Mouse (Mus musculus) CH12.LX (cell line): ENCODE measurements around the gene Ccdc47. TPM values are rescaled to one million over a fixed set of nuclear protein-coding genes. Genes with fewer than 3 reads are reported as not detected.
A peak's percentile ranks its signal among the peaks of the same experiment; 100 is the strongest.

Experiments
- DNase-seq: peaks from one replicate; pipeline ENCODE4 v3.0.0-alpha.2; 2013; ENCODE audit errors: extremely low read depth
- H3K27ac ChIP-seq: 2 replicates; pipeline ENCODE4 v1.5.1; 2012; ENCODE audit warnings: low read depth, mild to moderate bottlenecking, control low read depth, moderate library complexity; ENCODE audit not compliant: insufficient read depth
- H3K27me3 ChIP-seq: replicated peaks from 2 replicates; pipeline ENCODE3; 2012; ENCODE audit warnings: inconsistent platforms
- H3K36me3 ChIP-seq, 2 experiments: replicated peaks in 1 of 2; 2 replicates each; pipeline versions ENCODE3 to v1.6.1; 2012; ENCODE audit warnings: inconsistent platforms in 1 of 2, low read length in 1 of 2, mild to moderate bottlenecking in 1 of 2, mixed read lengths in 1 of 2, moderate library complexity in 1 of 2; ENCODE audit not compliant: control insufficient read depth in 1 of 2, insufficient read depth in 1 of 2
- H3K4me1 ChIP-seq, 2 experiments: 2 replicates each; pipeline ENCODE4 v1.6.1; 2012; ENCODE audit warnings: inconsistent platforms in 1 of 2, moderate library complexity in 1 of 2; ENCODE audit not compliant: insufficient read depth in 2 of 2, control insufficient read depth in 1 of 2
- H3K4me2 ChIP-seq: 2 replicates; pipeline ENCODE4 v1.6.1; 2012; ENCODE audit warnings: low read depth, mild to moderate bottlenecking, control low read depth; ENCODE audit not compliant: poor library complexity, insufficient read depth, severe bottlenecking
- H3K4me3 ChIP-seq, 3 experiments: fragments of 150-350 bp in 1 of 3; sonication (generic) in 1 of 3; replicated peaks in 1 of 3; 2 replicates each; pipeline versions ENCODE3 to v1.5.1; 2011 to 2012; ENCODE audit warnings: low read depth in 2 of 3, low read length in 2 of 3, mild to moderate bottlenecking in 2 of 3, moderate library complexity in 2 of 3, control low read depth in 1 of 3, improper control_type of control experiment in 1 of 3, inconsistent platforms in 1 of 3, mixed read lengths in 1 of 3; ENCODE audit not compliant: poor library complexity in 1 of 3
- H3K79me2 ChIP-seq: replicated peaks from 2 replicates; pipeline ENCODE4 v1.6.1; 2012; ENCODE audit warnings: mild to moderate bottlenecking, moderate library complexity; ENCODE audit not compliant: control insufficient read depth, poor library complexity, insufficient read depth, severe bottlenecking; ENCODE audit errors: extremely low read depth
- H3K9ac ChIP-seq: 2 replicates; pipeline ENCODE4 v1.6.1; 2012; ENCODE audit warnings: low read depth, mild to moderate bottlenecking, control low read depth, moderate library complexity; ENCODE audit not compliant: insufficient read depth
- H3K9me3 ChIP-seq: replicated peaks from 2 replicates; pipeline ENCODE3; 2012; ENCODE audit warnings: low read length, inconsistent platforms, mixed read lengths
- BHLHE40 ChIP-seq: IDR thresholded peaks from 2 replicates; pipeline ENCODE4 v1.6.1; 2011; ENCODE audit warnings: mild to moderate bottlenecking, low read depth, low read length, improper control_type of control experiment
- CHD1 ChIP-seq: IDR thresholded peaks from 2 replicates; pipeline ENCODE4 v1.6.1; 2012; ENCODE audit warnings: low read depth, low read length, improper control_type of control experiment, inconsistent platforms
- CHD2 ChIP-seq: IDR thresholded peaks from 2 replicates; pipeline ENCODE4 v1.6.1; 2011; ENCODE audit warnings: low read length, improper control_type of control experiment
- CTCF ChIP-seq, 2 experiments: IDR thresholded peaks in 1 of 2; conservative IDR thresholded peaks in 1 of 2; 2 replicates each; pipeline ENCODE4 v1.5.1; 2011 to 2012; ENCODE audit warnings: low read depth in 2 of 2, low read length in 2 of 2, improper control_type of control experiment in 1 of 2, inconsistent platforms in 1 of 2, mild to moderate bottlenecking in 1 of 2, moderate library complexity in 1 of 2
- E2F4 ChIP-seq: IDR thresholded peaks from 2 replicates; pipeline ENCODE4 v1.6.1; 2011; ENCODE audit warnings: low read depth, low read length, improper control_type of control experiment; ENCODE audit not compliant: insufficient replicate concordance
- ELF1 ChIP-seq: IDR thresholded peaks from 2 replicates; pipeline ENCODE4 v1.6.1; 2014; ENCODE audit warnings: low read depth, mild to moderate bottlenecking, inconsistent platforms, low read length, improper control_type of control experiment
- EP300 ChIP-seq: IDR thresholded peaks from 2 replicates; pipeline ENCODE4 v1.6.1; 2011; ENCODE audit warnings: low read length, improper control_type of control experiment
- ETS1 ChIP-seq: conservative IDR thresholded peaks from 2 replicates; pipeline ENCODE4 v1.6.1; 2012; ENCODE audit warnings: low read depth, mild to moderate bottlenecking, inconsistent platforms, low read length, improper control_type of control experiment, moderate library complexity
- GABPA ChIP-seq: IDR thresholded peaks from 2 replicates; pipeline ENCODE4 v1.6.1; 2012; ENCODE audit warnings: low read depth, low read length, improper control_type of control experiment, inconsistent platforms; ENCODE audit not compliant: insufficient replicate concordance
- HCFC1 ChIP-seq: IDR thresholded peaks from 2 replicates; pipeline ENCODE4 v1.6.1; 2012; ENCODE audit warnings: low read depth, mild to moderate bottlenecking, inconsistent platforms, low read length, improper control_type of control experiment
- IRF4 ChIP-seq: IDR thresholded peaks from 2 replicates; pipeline ENCODE4 v1.6.1; 2014; ENCODE audit warnings: low read depth, mild to moderate bottlenecking, inconsistent platforms, low read length, improper control_type of control experiment
- JUN ChIP-seq: IDR thresholded peaks from 2 replicates; pipeline ENCODE4 v1.6.1; 2011; ENCODE audit warnings: low read depth, mild to moderate bottlenecking, low read length, improper control_type of control experiment, moderate library complexity; ENCODE audit not compliant: insufficient read depth
- JUND ChIP-seq: conservative IDR thresholded peaks from 2 replicates; pipeline ENCODE4 v1.6.1; 2011; ENCODE audit warnings: low read depth, low read length, improper control_type of control experiment
- KAT2A ChIP-seq: IDR thresholded peaks from 2 replicates; pipeline ENCODE4 v1.6.1; 2012; ENCODE audit warnings: low read length, improper control_type of control experiment, inconsistent platforms; ENCODE audit not compliant: insufficient replicate concordance
- MAFK ChIP-seq: IDR thresholded peaks from 2 replicates; pipeline ENCODE4 v1.6.1; 2011; ENCODE audit warnings: low read length, improper control_type of control experiment; ENCODE audit not compliant: insufficient replicate concordance
- MAX ChIP-seq: IDR thresholded peaks from 2 replicates; pipeline ENCODE4 v1.6.1; 2011; ENCODE audit warnings: low read length, improper control_type of control experiment
- MAZ ChIP-seq: IDR thresholded peaks from 2 replicates; pipeline ENCODE4 v1.6.1; 2012; ENCODE audit warnings: low read depth, mild to moderate bottlenecking, inconsistent platforms, low read length, improper control_type of control experiment, moderate library complexity
- MEF2A ChIP-seq: IDR thresholded peaks from 2 replicates; pipeline ENCODE4 v1.6.1; 2014; ENCODE audit warnings: low read depth, mild to moderate bottlenecking, inconsistent platforms, low read length, improper control_type of control experiment, borderline replicate concordance
- MXI1 ChIP-seq: IDR thresholded peaks from 2 replicates; pipeline ENCODE4 v1.6.1; 2011; ENCODE audit warnings: mild to moderate bottlenecking, low read depth, low read length, improper control_type of control experiment
- MYC ChIP-seq: IDR thresholded peaks from 2 replicates; pipeline ENCODE4 v1.6.1; 2011; ENCODE audit warnings: low read depth, mild to moderate bottlenecking, improper control_type of control experiment, low read length
- NELFE ChIP-seq: IDR thresholded peaks from 2 replicates; pipeline ENCODE4 v1.6.1; 2011; ENCODE audit warnings: low read depth, low read length, improper control_type of control experiment
- NRF1 ChIP-seq: IDR thresholded peaks from 2 replicates; pipeline ENCODE4 v1.6.1; 2014; ENCODE audit warnings: low read depth, mild to moderate bottlenecking, inconsistent platforms, low read length, improper control_type of control experiment, moderate library complexity
- PAX5 ChIP-seq: IDR thresholded peaks from 2 replicates; pipeline ENCODE4 v1.6.1; 2012; ENCODE audit warnings: low read length, inconsistent platforms, mixed read lengths
- POLR2A ChIP-seq: IDR thresholded peaks from 2 replicates; pipeline ENCODE4 v1.6.1; 2011; ENCODE audit warnings: low read depth, mild to moderate bottlenecking, improper control_type of control experiment, low read length
- POLR2AphosphoS2 ChIP-seq: IDR thresholded peaks from 2 replicates; pipeline ENCODE4 v1.6.1; 2011; ENCODE audit warnings: low read depth, low read length, improper control_type of control experiment
- RAD21 ChIP-seq: IDR thresholded peaks from 2 replicates; pipeline ENCODE4 v1.6.1; 2011; ENCODE audit warnings: low read depth, mild to moderate bottlenecking, low read length, improper control_type of control experiment, moderate library complexity
- RCOR1 ChIP-seq: conservative IDR thresholded peaks from 2 replicates; pipeline ENCODE4 v1.6.1; 2012; ENCODE audit warnings: low read depth, mild to moderate bottlenecking, inconsistent platforms, low read length, improper control_type of control experiment
- SIN3A ChIP-seq: IDR thresholded peaks from 2 replicates; pipeline ENCODE4 v1.6.1; 2012; ENCODE audit warnings: low read length, improper control_type of control experiment, inconsistent platforms
- SMC3 ChIP-seq: IDR thresholded peaks from 2 replicates; pipeline ENCODE4 v1.6.1; 2011; ENCODE audit warnings: low read depth, low read length, improper control_type of control experiment
- TBP ChIP-seq: conservative IDR thresholded peaks from 2 replicates; pipeline ENCODE4 v1.6.1; 2011; ENCODE audit warnings: low read depth, low read length, improper control_type of control experiment
- TCF12 ChIP-seq: IDR thresholded peaks from 2 replicates; pipeline ENCODE4 v1.6.1; 2014; ENCODE audit warnings: low read depth, mild to moderate bottlenecking, inconsistent platforms, low read length, improper control_type of control experiment
- UBTF ChIP-seq: IDR thresholded peaks from 2 replicates; pipeline ENCODE4 v1.6.1; 2012; ENCODE audit warnings: low read depth, mild to moderate bottlenecking, inconsistent platforms, low read length, improper control_type of control experiment, moderate library complexity
- USF1 ChIP-seq: IDR thresholded peaks from 2 replicates; pipeline ENCODE4 v1.6.1; 2014; ENCODE audit warnings: low read depth, mild to moderate bottlenecking, inconsistent platforms, low read length, improper control_type of control experiment
- USF2 ChIP-seq: conservative IDR thresholded peaks from 2 replicates; pipeline ENCODE4 v1.6.1; 2011; ENCODE audit warnings: low read depth, low read length, improper control_type of control experiment
- ZC3H11A ChIP-seq: IDR thresholded peaks from 2 replicates; pipeline ENCODE4 v1.6.1; 2012; ENCODE audit warnings: low read depth, mild to moderate bottlenecking, inconsistent platforms, low read length, improper control_type of control experiment
- ZKSCAN1 ChIP-seq: IDR thresholded peaks from 2 replicates; pipeline ENCODE4 v1.6.1; 2012; ENCODE audit warnings: low read depth, inconsistent platforms, low read length, improper control_type of control experiment, borderline replicate concordance
- ZMIZ1 ChIP-seq: IDR thresholded peaks from 2 replicates; pipeline ENCODE4 v1.6.1; 2012; ENCODE audit warnings: low read depth, mild to moderate bottlenecking, inconsistent platforms, low read length, improper control_type of control experiment
- ZNF384 ChIP-seq: IDR thresholded peaks from 2 replicates; pipeline ENCODE4 v1.6.1; 2012; ENCODE audit warnings: low read depth, low read length, improper control_type of control experiment, inconsistent platforms
- dilution Hi-C: fragments of 300-500 bp; cut with MboI; formaldehyde crosslinking; loops from 2 replicates; pipeline ENCODE4 v1.14.3; 2020; ENCODE audit warnings: low sequenced_read_pairs; ENCODE audit not compliant: extremely low pct_unique_long_range_greater_than_20kb, extremely low pct_ligation_motif_present
- in situ Hi-C: fragments of 300-500 bp; cut with MboI; formaldehyde crosslinking; loops from 3 replicates; pipeline ENCODE4 v1.14.3; 2019; ENCODE audit warnings: low sequenced_read_pairs, low pct_ligation_motif_present, low pct_unique_long_range_greater_than_20kb, mixed read lengths
- polyA plus RNA-seq: library from polyadenylated mRNA; unstranded; fragments of >175 nt; gene quantifications from 2 replicates; pipeline ENCODE4 v1.2.1, GENCODE M21; 2012; ENCODE audit warnings: low read depth; ENCODE audit not compliant: insufficient read length
- total RNA-seq, 2 experiments: library from RNA; depleted of rRNA; stranded (reverse); fragments of 300-350 nt in 1 of 2; fragments of >200 nt in 1 of 2; gene quantifications; 2 replicates each; pipeline ENCODE4 v1.2.3; 2012 to 2014

Ccdc47 gene
- 53.2 and 66.7 TPM in 2 replicates for total RNA-seq (2012; rRNA removed)
- 44.5 and 46.1 TPM in 2 replicates for total RNA-seq (2014; rRNA removed)
- 80.8 and 94.1 TPM in 2 replicates for polyA plus RNA-seq

DNA sequence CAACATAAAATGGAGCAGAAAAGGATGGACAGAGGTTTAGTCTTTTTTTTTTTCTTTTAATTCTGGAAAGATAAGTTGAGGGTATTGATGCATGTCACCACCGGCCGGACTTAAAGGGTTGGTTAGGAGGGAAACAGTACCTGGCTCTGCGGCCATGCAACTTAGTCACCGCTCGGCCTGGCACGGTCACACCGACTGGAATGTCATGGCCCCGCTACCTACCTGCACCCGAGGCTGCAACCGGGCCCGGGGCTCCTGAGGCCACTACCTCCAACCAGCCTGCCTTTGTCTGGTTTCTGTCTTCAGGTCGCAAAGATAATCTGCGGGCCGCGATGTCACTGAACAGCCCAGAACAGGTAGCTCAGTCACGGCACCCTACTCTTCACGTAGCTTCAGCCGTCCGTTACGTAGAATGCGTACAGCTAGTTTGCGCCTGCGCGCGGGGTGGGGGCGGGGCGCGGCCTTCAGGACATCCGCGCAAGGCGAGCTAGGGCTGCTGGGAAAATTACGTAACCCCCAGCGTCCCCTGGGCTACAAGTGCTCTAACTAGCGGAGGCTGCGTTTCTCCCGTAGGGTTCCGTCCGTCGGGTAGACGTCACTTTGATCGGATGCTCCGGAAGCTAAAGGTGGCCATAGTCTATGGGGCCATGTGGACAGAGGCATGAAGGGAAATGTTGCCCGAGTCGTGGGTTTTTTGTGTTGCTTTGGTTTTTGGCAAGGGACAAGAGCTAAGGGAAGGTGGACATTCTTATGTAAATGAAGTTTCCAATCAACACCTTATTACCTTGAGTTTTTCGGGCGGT, at the start of gene Ccdc47:
TSS of gene Ccdc47 (minus strand) at position 418 of the 803 bp plus-strand sequence.
- H3K27me3 ChIP-seq: no peaks in the 10 kb centered on the region
- H3K36me3 ChIP-seq: peaks cover 19 to 51% of the 10 kb centered on the region in 2 experiments
- H3K79me2 ChIP-seq: peaks cover 81% of the 10 kb centered on the region
- in situ Hi-C loops: no loop called here
- peaks cover 8 to 59% of the 10 kb centered on the region in 2 experiments for H3K4me1 ChIP-seq
- H3K27ac ChIP-seq: peak within 1 kb of the TSS; percentile 81
- dilution Hi-C loops: no loop called here
- TF ChIP-seq USF1 (no peak), GABPA (no peak; the same call in 1 of the 2 replicates), USF2 (no peak), RAD21 (no peak), POLR2AphosphoS2 (peak; percentile 90; the same call in 1 of the 2 replicates), ETS1 (peak; percentile 50), POLR2A (peak; percentile 73), JUND (no peak; the same call in 1 of the 2 replicates), RCOR1 (no peak), MAX (peak; percentile 98), ZNF384 (no peak), IRF4 (no peak), MAZ (no peak), BHLHE40 (no peak), CTCF (conservative IDR thresholded peaks at IDR 0.05 in 1 of 2, IDR thresholded peaks at IDR 0.05 in 1 of 2; ENCODE audit: low read depth in 2 of 2, low read length in 2 of 2) (no peak), ZC3H11A (no peak), SIN3A (no peak), NELFE (no peak), CHD1 (no peak), ZMIZ1 (no peak), SMC3 (no peak), MYC (peak; percentile 100), CHD2 (peak; percentile 89), MAFK (no peak), NRF1 (peak; percentile 94), E2F4 (no peak), EP300 (no peak), KAT2A (peak; percentile 67; the same call in 1 of the 2 replicates), ELF1 (no peak), UBTF (no peak), TCF12 (peak; percentile 11; the same call in 1 of the 2 replicates), HCFC1 (peak; percentile 86), MEF2A (no peak), TBP (peak; percentile 89), MXI1 (peak; percentile 93; the same call in 1 of the 2 replicates), JUN (peak; percentile 36; the same call in 1 of the 2 replicates), PAX5 (no peak), ZKSCAN1 (no peak)
- peak; percentile 100 for DNase-seq
- H3K4me2 ChIP-seq: peak within 1 kb of the TSS; percentile 94
- H3K9ac ChIP-seq: peak within 1 kb of the TSS; percentile 95
- H3K9me3 ChIP-seq: no peaks in the 10 kb centered on the region
- H3K4me3 ChIP-seq: peak within 1 kb of the TSS; percentile 93 to 97 (median 93)
